Mouse (Mus musculus) layer of hippocampus, adult 9-11 months (tissue): ENCODE data around the gene Dxo.

Experiments used
- DNase-seq: peaks from one replicate; pipeline ENCODE4 v3.0.0; 2022

The Dxo gene

DNA sequence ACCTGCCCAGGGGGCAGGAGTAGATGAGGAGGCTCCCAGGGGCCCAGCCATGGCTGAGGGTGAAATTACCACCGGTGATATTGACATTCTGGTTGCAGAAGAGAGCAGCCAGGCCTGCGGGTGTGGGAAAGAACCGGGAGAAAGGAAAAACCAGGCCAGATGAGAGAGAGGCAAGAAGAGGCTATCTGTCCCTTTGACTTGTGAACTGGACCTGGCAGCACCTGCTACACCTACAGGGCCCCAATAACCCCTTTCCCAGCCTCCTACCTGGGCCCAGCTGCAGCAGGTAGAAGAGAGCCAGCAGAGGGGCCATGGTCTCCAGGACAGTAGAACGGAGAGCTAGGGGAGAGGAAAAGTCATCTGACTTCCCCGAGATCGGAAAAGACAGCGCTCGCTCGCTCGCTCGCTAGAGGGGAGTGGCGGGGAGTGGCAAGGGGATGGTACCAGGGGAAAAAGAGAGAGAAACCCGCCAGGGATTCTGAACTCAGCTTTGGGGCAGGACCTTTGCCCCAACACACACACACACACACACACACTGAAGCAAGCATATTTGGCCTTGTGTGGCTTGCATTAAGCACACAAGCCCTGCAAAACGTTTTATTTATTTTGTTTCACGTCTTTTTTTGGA is 45.0 kb downstream of the Dxo start, which contains the start of gene Gm20547:
TSS of gene Gm20547 (minus strand) at position 360 of the 628 bp plus-strand sequence.
- DNase-seq = no peak

- DNase-seq = no peak
Measured at GRCm38 (mm10) chr17:34883332-34883731, 46.5 kb downstream of the Dxo start.

- DNase-seq = no peak
Measured at GRCm38 (mm10) chr17:34884704-34885103, 47.9 kb downstream of the Dxo start.

- DNase-seq = no peak
Measured at GRCm38 (mm10) chr17:34885615-34886014, 48.8 kb downstream of the Dxo start.

- DNase-seq = no peak
Measured at GRCm38 (mm10) chr17:34887942-34888341, 51.1 kb downstream of the Dxo start.
